Mouse (Mus musculus): Measurements from ENCODE around the gene Cldn17. TPM values are rescaled to one million over a fixed set of nuclear protein-coding genes. Genes with fewer than 3 reads are reported as not detected.

Gene Cldn17
- total RNA-seq (2014; fragmentation: Nextera tagmentation) (not detected in 2 replicates), total RNA-seq (2017) (not detected in 2 replicates)

DNA sequence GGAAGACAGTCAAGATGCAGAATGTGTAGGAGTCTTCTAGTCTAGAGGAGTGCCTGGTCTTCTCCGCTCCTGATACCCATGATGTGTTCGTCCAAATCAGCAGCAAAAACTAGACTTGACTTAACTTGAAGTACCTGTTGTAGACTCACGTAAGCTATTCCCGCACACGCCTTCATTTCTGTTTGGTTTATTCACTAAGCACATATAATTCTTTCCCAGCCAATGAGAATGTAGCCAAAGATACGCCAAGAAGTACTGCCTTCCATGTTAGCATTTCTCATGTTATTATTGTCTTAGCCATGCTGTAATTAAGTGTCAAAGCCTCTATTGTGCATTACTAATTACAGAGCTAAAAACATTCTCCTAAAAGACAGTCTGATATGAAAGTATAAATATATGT, at the start of gene Cldn17:
Gene Cldn17, minus strand, starts transcription at position 101 of the 400 bp plus-strand sequence.
- ATAC-seq (replicated peaks; ENCODE audit: low FRiP score, low TSS enrichment, poor library complexity, severe bottlenecking) = no peak

- no peak for ATAC-seq (replicated peaks; ENCODE audit: low FRiP score, low TSS enrichment, poor library complexity, severe bottlenecking)
These were observed 35.7 kb upstream of the Cldn17 start for GRCm38 (mm10) chr16:88542488-88542887.

GRCm38 (mm10) chr16:88539841-88540487, 33.2 kb upstream of the Cldn17 start:
- ATAC-seq (replicated peaks; ENCODE audit: low FRiP score, low TSS enrichment, poor library complexity, severe bottlenecking) = no peak

DNA sequence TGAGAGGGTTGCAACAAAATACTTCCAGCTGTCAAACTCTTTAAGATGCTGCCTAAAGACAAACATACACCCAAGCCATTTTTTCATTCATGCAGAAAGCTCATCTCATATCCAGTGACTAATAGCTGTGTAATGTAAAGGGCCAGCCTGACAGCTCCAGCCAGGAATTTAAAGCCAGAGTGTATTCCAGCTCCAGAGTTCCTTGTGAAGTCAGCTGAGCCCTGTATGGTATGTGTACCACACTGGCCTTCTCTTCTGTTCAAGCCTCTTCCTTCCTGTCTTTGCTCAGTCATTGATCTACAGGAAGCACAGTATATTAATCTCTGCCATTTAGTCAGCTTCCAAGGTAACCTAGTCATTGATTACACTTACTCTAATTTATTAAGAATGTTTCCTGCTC, 4.6 kb upstream of the Cldn17 start:
- ATAC-seq (replicated peaks; ENCODE audit: low FRiP score, low TSS enrichment, poor library complexity, severe bottlenecking) = no peak

- no peak for ATAC-seq (replicated peaks; ENCODE audit: low FRiP score, low TSS enrichment, poor library complexity, severe bottlenecking)
These were observed 1.4 kb upstream of the Cldn17 start for GRCm38 (mm10) chr16:88508150-88508549.

- no peak for ATAC-seq (replicated peaks; ENCODE audit: low FRiP score, low TSS enrichment, poor library complexity, severe bottlenecking)
These were observed 440 bp downstream of the Cldn17 start for GRCm38 (mm10) chr16:88506338-88506737.

DNA sequence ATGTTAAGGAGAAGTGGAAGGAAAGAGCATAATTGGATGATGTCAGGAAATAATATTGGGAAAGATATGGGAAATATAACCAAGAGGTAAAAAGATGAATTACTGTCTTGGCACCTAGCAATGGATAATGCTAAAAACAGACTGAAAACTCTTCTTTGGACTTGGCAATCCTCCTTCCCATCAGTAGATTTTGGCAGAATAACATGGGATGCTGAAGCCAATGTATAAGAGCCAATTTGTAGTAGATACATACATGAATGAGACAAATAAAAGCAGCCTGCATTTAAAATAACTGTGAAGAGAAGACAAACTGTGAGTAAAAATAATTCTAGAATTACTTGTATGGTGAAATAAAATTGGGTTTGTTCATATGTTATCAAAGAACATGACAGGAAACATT, 18.7 kb downstream of the Cldn17 start:
- ATAC-seq (replicated peaks; ENCODE audit: low FRiP score, low TSS enrichment, poor library complexity, severe bottlenecking) = no peak

- ATAC-seq (replicated peaks; ENCODE audit: low FRiP score, low TSS enrichment, poor library complexity, severe bottlenecking) = no peak
These were observed 26.6 kb downstream of the Cldn17 start for GRCm38 (mm10) chr16:88480011-88480774.

GRCm38 (mm10) chr16:88463235-88463634, 43.5 kb downstream of the Cldn17 start:
- no peak for ATAC-seq (replicated peaks; ENCODE audit: low FRiP score, low TSS enrichment, poor library complexity, severe bottlenecking)

Other genes starting within 250 kb of the Cldn17 start
- gene Grik1, start 216.7 kb downstream of the Cldn17 start, total RNA-seq (2014; fragmentation: Nextera tagmentation) = not detected in 2 replicates
- gene Grik1, start 216.7 kb downstream of the Cldn17 start, total RNA-seq (2017) = not detected in 2 replicates
- not detected in 2 replicates for gene Cldn8, start 56.2 kb upstream of the Cldn17 start, total RNA-seq (2014; fragmentation: Nextera tagmentation)
- gene Cldn8, start 56.2 kb upstream of the Cldn17 start, total RNA-seq (2017) = not detected in 2 replicates
- gene Krtap24-1, start 105.3 kb upstream of the Cldn17 start, total RNA-seq (2014; fragmentation: Nextera tagmentation) = not detected in 2 replicates
- not detected in 2 replicates for gene Krtap24-1, start 105.3 kb upstream of the Cldn17 start, total RNA-seq (2017)
- not detected in 2 replicates for gene 2310079G19Rik, start 120.7 kb upstream of the Cldn17 start, total RNA-seq (2014; fragmentation: Nextera tagmentation)
- not detected in 2 replicates for gene 2310079G19Rik, start 120.7 kb upstream of the Cldn17 start, total RNA-seq (2017)
- gene Krtap26-1, start 140.8 kb upstream of the Cldn17 start, total RNA-seq (2014; fragmentation: Nextera tagmentation) = not detected in 2 replicates
- gene Krtap26-1, start 140.8 kb upstream of the Cldn17 start, total RNA-seq (2017) = not detected in 2 replicates
- gene Krtap27-1, start 164.7 kb upstream of the Cldn17 start, total RNA-seq (2014; fragmentation: Nextera tagmentation) = not detected in 2 replicates
- gene Krtap27-1, start 164.7 kb upstream of the Cldn17 start, total RNA-seq (2017) = not detected in 2 replicates
- not detected in 2 replicates for gene 2310061N02Rik, start 201.0 kb upstream of the Cldn17 start, total RNA-seq (2014; fragmentation: Nextera tagmentation)
- not detected in 2 replicates for gene 2310061N02Rik, start 201.0 kb upstream of the Cldn17 start, total RNA-seq (2017)
- gene Krtap13-1, start 221.9 kb upstream of the Cldn17 start, total RNA-seq (2014; fragmentation: Nextera tagmentation) = not detected in 2 replicates
- not detected in 2 replicates for gene Krtap13-1, start 221.9 kb upstream of the Cldn17 start, total RNA-seq (2017)
- not detected in 2 replicates for gene Krtap13, start 244.7 kb upstream of the Cldn17 start, total RNA-seq (2014; fragmentation: Nextera tagmentation)
- not detected in 2 replicates for gene Krtap13, start 244.7 kb upstream of the Cldn17 start, total RNA-seq (2017)

Data from megakaryocyte-erythroid progenitor cell, adult 5-6 weeks (primary cell).